Mouse (Mus musculus): ENCODE results near the gene Myo18b.

Gene Myo18b

GRCm38 (mm10) chr5:112907504-112907903 lies 11.3 kb upstream of the Myo18b start:
- TF ChIP-seq GATA4 (IDR thresholded peaks at IDR 0.05; ENCODE audit: insufficient replicate concordance, low read length), result no peak

GRCm38 (mm10) chr5:112893462-112894060 lies 2.6 kb downstream of the Myo18b start:
- TF ChIP-seq GATA4 (IDR thresholded peaks at IDR 0.05; ENCODE audit: insufficient replicate concordance, low read length), result no peak

DNA sequence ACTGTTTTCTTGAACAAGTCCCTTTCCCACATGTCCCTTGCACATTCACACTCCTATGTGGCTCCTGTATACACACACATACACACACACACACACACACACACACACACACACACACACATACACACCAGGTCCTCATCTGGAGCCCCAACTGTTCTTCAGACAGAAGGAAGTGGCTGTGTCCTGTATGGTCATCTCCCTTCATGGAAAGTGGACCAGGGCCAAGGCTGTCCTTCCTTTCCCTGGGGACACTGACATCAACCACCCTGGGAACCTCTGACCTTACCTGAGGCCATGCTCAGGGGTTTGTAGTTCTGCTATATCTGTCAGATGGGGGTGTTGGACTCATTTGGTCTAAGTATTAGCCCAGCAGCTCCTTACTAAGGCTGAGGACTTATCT lies 3.8 kb downstream of the Myo18b start:
- TF ChIP-seq GATA4 (IDR thresholded peaks at IDR 0.05; ENCODE audit: insufficient replicate concordance, low read length), result no peak

- no peak for TF ChIP-seq GATA4 (IDR thresholded peaks at IDR 0.05; ENCODE audit: insufficient replicate concordance, low read length)
Observed at GRCm38 (mm10) chr5:112888651-112889050, 7.5 kb downstream of the Myo18b start.

GRCm38 (mm10) chr5:112886687-112887491 lies 9.3 kb downstream of the Myo18b start:
- TF ChIP-seq GATA4 (IDR thresholded peaks at IDR 0.05; ENCODE audit: insufficient replicate concordance, low read length), result no peak

- TF ChIP-seq GATA4 (IDR thresholded peaks at IDR 0.05; ENCODE audit: insufficient replicate concordance, low read length), result no peak
Observed at GRCm38 (mm10) chr5:112877391-112878115, 18.6 kb downstream of the Myo18b start.

- TF ChIP-seq GATA4 (IDR thresholded peaks at IDR 0.05; ENCODE audit: insufficient replicate concordance, low read length), result no peak
Observed at GRCm38 (mm10) chr5:112876846-112877390, 19.2 kb downstream of the Myo18b start.

GRCm38 (mm10) chr5:112872999-112873398 lies 23.2 kb downstream of the Myo18b start:
- TF ChIP-seq GATA4 (IDR thresholded peaks at IDR 0.05; ENCODE audit: insufficient replicate concordance, low read length), result no peak

DNA sequence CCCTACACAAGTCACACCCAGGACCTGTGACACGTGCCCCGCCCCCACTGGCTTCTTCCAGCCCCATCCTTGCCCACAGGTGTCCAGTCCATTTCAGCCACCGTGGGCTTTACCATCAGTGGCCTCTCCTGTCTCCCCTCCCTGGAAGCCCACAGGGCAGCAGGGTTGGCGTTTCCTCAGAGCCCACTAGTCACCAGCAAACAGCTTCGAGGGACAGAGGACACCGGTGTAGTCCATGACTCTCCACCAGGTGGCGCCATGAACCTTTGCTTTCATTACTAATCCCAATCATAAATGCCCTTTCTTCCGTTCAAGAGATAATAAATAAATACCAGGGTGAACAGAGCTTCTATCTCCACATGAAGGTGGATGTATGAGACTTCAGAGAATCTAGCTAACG lies 25.4 kb downstream of the Myo18b start:
- no peak for TF ChIP-seq GATA4 (IDR thresholded peaks at IDR 0.05; ENCODE audit: insufficient replicate concordance, low read length)

DNA sequence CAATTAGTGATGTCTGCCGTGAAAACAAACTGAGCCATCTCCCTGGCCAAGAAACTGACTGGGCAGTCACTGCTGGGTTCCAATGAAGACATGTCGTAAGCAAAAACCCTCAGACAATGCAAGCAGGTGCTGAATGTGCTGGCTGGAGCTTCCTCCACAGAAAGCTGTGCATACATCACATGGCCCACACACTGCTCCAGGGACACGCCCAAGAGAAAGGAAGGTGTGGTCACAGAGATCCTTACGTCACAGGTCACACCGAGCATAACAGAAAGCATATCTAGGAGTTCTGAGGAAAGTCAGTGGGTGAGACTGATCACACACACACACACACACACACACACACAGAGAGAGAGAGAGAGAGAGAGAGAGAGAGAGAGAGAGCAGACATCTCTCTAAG lies 27.5 kb downstream of the Myo18b start:
- no peak for TF ChIP-seq GATA4 (IDR thresholded peaks at IDR 0.05; ENCODE audit: insufficient replicate concordance, low read length)

DNA sequence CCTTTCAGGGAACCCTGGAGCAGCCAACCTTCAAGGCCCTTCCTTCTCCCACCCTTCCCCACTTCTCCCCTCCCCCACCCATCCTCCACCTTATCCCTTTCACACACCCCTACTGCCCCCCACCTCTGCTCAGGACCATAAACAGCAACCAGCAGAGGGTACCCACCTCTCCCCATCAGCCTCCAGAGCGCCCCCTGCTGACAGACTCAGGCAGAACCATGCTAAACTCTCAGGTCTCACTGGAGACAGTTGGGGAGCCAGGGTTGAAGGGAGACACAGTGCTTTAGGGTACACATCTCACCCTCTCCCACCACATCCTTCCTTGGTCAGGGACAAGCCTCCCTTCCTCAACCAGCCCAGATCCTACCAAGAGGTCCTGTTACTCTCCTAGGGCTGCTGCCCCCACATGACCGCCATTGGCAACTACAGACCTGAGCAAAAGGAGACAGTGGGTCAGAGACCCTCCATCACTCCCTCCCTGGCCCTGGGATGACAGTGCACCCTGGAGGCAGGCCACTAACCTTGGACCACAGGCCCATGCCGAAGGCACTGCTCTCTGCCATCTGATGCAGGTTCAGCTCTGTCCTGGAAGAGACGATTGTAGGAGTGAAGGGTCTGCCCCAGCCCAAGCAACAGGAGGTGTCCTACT lies 31.3 kb downstream of the Myo18b start:
- no peak for TF ChIP-seq GATA4 (IDR thresholded peaks at IDR 0.05; ENCODE audit: insufficient replicate concordance, low read length)

GRCm38 (mm10) chr5:112859379-112860035 lies 36.7 kb downstream of the Myo18b start:
- TF ChIP-seq GATA4 (IDR thresholded peaks at IDR 0.05; ENCODE audit: insufficient replicate concordance, low read length), result no peak

DNA sequence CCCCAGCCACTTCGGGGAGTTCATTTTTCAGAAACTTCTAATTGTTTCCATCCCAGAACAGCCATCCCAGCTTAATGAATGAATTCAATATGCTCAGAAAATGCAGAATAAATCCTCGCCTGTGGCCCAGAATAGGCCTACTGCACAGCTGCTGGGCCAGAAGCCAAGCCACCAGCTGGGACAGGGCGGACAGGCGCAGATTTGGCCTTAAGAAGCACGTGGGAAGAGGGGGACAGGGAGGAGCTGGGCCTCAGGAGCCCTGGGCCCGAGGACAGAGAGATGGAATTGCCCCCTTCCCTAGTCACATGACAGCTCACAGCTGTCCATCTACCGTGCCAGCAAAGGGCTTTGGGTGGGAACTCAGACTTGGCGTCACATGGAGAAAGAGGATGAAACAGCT lies 43.0 kb downstream of the Myo18b start:
- TF ChIP-seq GATA4 (IDR thresholded peaks at IDR 0.05; ENCODE audit: insufficient replicate concordance, low read length), result no peak

DNA sequence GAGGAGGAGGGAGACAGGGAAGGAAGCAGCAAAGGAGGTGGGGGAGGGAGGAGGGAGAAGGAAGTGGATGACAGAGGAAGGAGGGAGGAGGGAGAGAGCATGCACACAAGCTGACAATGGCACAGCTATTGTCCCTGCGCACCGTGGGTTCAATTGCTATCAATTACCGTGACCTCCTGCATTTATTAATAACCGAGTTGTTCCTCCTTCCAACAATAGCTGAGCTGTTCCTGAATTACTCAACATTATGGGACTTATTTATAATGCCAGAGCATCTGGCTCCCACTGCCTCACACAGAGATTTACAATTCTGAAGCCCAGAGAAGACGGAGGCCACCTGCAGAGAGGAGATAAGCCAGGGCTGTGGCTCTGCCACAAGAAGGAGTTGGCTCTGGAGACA lies 44.8 kb downstream of the Myo18b start:
- TF ChIP-seq GATA4 (IDR thresholded peaks at IDR 0.05; ENCODE audit: insufficient replicate concordance, low read length), result no peak
